Comparison of ENCODE assay signal across 8 mouse cellular contexts in the genomic region with DNA sequence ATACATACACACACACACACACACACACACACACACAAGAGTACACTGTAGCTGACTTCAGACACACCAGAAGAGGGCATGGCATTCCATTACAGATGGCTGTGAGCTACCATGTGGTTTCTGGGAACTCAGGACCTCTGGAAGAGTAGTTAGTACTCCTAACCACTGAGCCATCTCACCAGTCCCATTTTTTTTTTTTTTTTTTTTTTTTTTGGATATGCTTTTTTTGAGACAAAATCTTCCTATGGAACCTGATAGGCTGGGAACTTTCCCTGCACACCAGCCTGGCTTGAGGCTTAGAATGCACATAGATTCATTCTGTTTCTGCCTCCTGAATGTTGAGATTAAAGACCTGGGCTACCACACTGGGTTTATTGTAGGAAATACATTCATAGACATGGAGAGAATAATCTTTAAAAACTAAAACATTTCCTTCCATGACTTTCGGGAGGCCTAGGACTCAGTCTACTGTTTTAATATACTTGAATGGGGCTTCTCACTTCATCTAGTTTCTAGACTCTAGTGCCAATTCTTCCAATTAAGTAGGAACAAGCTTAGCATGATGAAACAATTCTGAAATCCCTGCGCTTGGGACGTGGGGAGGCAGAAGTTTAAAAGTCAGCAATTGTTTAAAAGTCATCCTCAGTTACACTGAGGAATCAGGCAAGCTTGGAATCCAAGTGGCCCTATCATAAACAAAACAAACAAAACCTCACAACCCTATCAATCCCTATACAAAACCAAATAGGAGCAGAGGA. TPM values are rescaled to one million over a fixed set of nuclear protein-coding genes. Genes with fewer than 3 reads are reported as not detected.
DNase-seq lines count a peak whose midpoint lies in the region; ATAC-seq lines count a peak whose summit lies in the region.

No protein-coding gene starts in this region.

- H3K4me2 ChIP-seq in heart, embryonic 13.5 days, result peak overlapping the region; percentile 68
- H3K4me2 ChIP-seq in hindbrain, embryonic 12.5 days (replicated peaks), result peak overlapping the region; percentile 59

- no peaks in the 10 kb centered on the region for H3K27me3 ChIP-seq in heart, embryonic 13.5 days (replicated peaks)
- no peaks in the 10 kb centered on the region for H3K27me3 ChIP-seq in hindbrain, embryonic 12.5 days
- H3K27me3 ChIP-seq in midbrain, embryonic 10.5 days (ENCODE audit: low read depth, poor library complexity, severe bottlenecking), result no peaks in the 10 kb centered on the region

- H3K27ac ChIP-seq in heart, embryonic 13.5 days (replicated peaks), result no peak overlapping the region
- H3K27ac ChIP-seq in brown adipose tissue, adult 24 weeks (replicated peaks; ENCODE audit: low read depth, low read length), result no peak overlapping the region
- no peak overlapping the region for H3K27ac ChIP-seq in hindbrain, embryonic 12.5 days
- peak overlapping the region; percentile 96 for H3K27ac ChIP-seq in midbrain, embryonic 10.5 days (replicated peaks)

- peak overlapping the region; percentile 95 for H3K4me3 ChIP-seq in heart, embryonic 13.5 days
- peak overlapping the region; percentile 42 for H3K4me3 ChIP-seq in brown adipose tissue, adult 24 weeks (ENCODE audit: insufficient read depth, low read depth, low read length)
- H3K4me3 ChIP-seq in hindbrain, embryonic 12.5 days, result peak overlapping the region; percentile 60; the same call in 1 of the 2 replicates
- H3K4me3 ChIP-seq in midbrain, embryonic 10.5 days, result peak overlapping the region; percentile 85

- no peaks in the 10 kb centered on the region for H3K9me3 ChIP-seq in heart, embryonic 13.5 days
- no peaks in the 10 kb centered on the region for H3K9me3 ChIP-seq in hindbrain, embryonic 12.5 days (replicated peaks)
- H3K9me3 ChIP-seq in midbrain, embryonic 10.5 days (replicated peaks), result no peaks in the 10 kb centered on the region

- WGBS in heart, embryonic 13.5 days, result 13% methylated on average over 3 of the region's 3 CpGs
- WGBS in hindbrain, embryonic 12.5 days, result 16% methylated on average over 3 of the region's 3 CpGs
- WGBS in midbrain, embryonic 10.5 days, result 19% methylated on average over 3 of the region's 3 CpGs

- peak overlapping the region; percentile 59; the same call in 1 of the 2 replicates for H3K9ac ChIP-seq in heart, embryonic 13.5 days
- H3K9ac ChIP-seq in hindbrain, embryonic 12.5 days, result no peak overlapping the region

- peaks cover 14% of the 10 kb centered on the region for H3K36me3 ChIP-seq in heart, embryonic 13.5 days
- no peaks in the 10 kb centered on the region for H3K36me3 ChIP-seq in hindbrain, embryonic 12.5 days
- peaks cover 30% of the 10 kb centered on the region for H3K36me3 ChIP-seq in midbrain, embryonic 10.5 days

- peaks cover 25% of the 10 kb centered on the region for H3K4me1 ChIP-seq in heart, embryonic 13.5 days
- H3K4me1 ChIP-seq in brown adipose tissue, adult 24 weeks (ENCODE audit: control insufficient read depth, insufficient read depth, insufficient read length, low read length), result no peaks in the 10 kb centered on the region
- peaks cover 20% of the 10 kb centered on the region for H3K4me1 ChIP-seq in hindbrain, embryonic 12.5 days
- H3K4me1 ChIP-seq in midbrain, embryonic 10.5 days, result peaks cover 26% of the 10 kb centered on the region

- DNase-seq in heart, postnatal 10 days, result no peak
- DNase-seq in midbrain, embryonic 10.5 days (ENCODE audit: low spot score), result no peak
- DNase-seq in B cell, adult 2 months, result no peak
- no peak for DNase-seq in layer of hippocampus, adult 9-10 months (ENCODE audit: low spot score)
- no peak for DNase-seq in kidney, adult 11 months

- ATAC-seq in heart, embryonic 13.5 days (ENCODE audit: extremely low read depth, insufficient number of reproducible peaks, low FRiP score, low TSS enrichment), result no peak
- peak; percentile 8; the same call in 1 of the 2 replicates for ATAC-seq in hindbrain, embryonic 12.5 days (ENCODE audit: low FRiP score)

- intact Hi-C loops in heart, postnatal 10 days (cut with DNase I), result no loop called here

RNA-seq across cellular contexts. Expression of a gene that starts 0.5 kb away (rescaled TPM):
- polyA plus RNA-seq in heart, embryonic 13.5 days (2015; fragmentation: Nextera tagmentation; extraction: Ambion mirVana), result 51.1 and 55.5 TPM in 2 replicates
- total RNA-seq in heart, postnatal 10 days (2021), result 10 to 100 TPM; 16.0 to 17.8 TPM
- not detected in 2 replicates for polyA plus RNA-seq in brown adipose tissue, adult 24 weeks (2012; ENCODE audit: insufficient read depth, insufficient read length, missing spikeins)
- 81.5 and 87.9 TPM in 2 replicates for polyA plus RNA-seq in hindbrain, embryonic 12.5 days (2016; fragmentation: Nextera tagmentation; extraction: Ambion mirVana)
- 153 TPM in 2 replicates for polyA plus RNA-seq in midbrain, embryonic 10.5 days (2016; fragmentation: Nextera tagmentation; extraction: Ambion mirVana)

RNA-seq across cellular contexts. Expression of a gene that starts 15.7 kb away (rescaled TPM):
- polyA plus RNA-seq in heart, embryonic 13.5 days (2015; fragmentation: Nextera tagmentation; extraction: Ambion mirVana), result 59.6 and 62.8 TPM in 2 replicates
- 10 to 100 TPM; 40.0 to 72.4 TPM for total RNA-seq in heart, postnatal 10 days (2021)
- polyA plus RNA-seq in brown adipose tissue, adult 24 weeks (2012; ENCODE audit: insufficient read depth, insufficient read length, missing spikeins), result 22.5 and 23.5 TPM in 2 replicates
- polyA plus RNA-seq in hindbrain, embryonic 12.5 days (2016; fragmentation: Nextera tagmentation; extraction: Ambion mirVana), result 155 and 166 TPM in 2 replicates
- polyA plus RNA-seq in midbrain, embryonic 10.5 days (2016; fragmentation: Nextera tagmentation; extraction: Ambion mirVana), result 107 and 128 TPM in 2 replicates

Comparison
In these comparisons a context has a peak if more than half of its experiments do, and no peak if none do; other contexts are left out.
1. H3K4me3 ChIP-seq: peak in every context shown above with its lines; median percentile 95 in heart, embryonic 13.5 days; 85 in midbrain, embryonic 10.5 days; 60 in hindbrain, embryonic 12.5 days; 42 in brown adipose tissue, adult 24 weeks.
2. RNA of a gene that starts 0.5 kb away (polyA plus RNA-seq): 153 TPM in midbrain, embryonic 10.5 days, 81.5 to 87.9 TPM in hindbrain, embryonic 12.5 days and 51.1 to 55.5 TPM in heart, embryonic 13.5 days; not detected in brown adipose tissue, adult 24 weeks; every median in the first group is over 10 times any median in the second.